Mouse (Mus musculus): Measurements from ENCODE around the gene Itga7. TPM values are rescaled to one million over a fixed set of nuclear protein-coding genes. Genes with fewer than 3 reads are reported as not detected.

Gene Itga7
- polyA plus RNA-seq, 1 experiment from 2014 or later = 12.7 TPM

DNA sequence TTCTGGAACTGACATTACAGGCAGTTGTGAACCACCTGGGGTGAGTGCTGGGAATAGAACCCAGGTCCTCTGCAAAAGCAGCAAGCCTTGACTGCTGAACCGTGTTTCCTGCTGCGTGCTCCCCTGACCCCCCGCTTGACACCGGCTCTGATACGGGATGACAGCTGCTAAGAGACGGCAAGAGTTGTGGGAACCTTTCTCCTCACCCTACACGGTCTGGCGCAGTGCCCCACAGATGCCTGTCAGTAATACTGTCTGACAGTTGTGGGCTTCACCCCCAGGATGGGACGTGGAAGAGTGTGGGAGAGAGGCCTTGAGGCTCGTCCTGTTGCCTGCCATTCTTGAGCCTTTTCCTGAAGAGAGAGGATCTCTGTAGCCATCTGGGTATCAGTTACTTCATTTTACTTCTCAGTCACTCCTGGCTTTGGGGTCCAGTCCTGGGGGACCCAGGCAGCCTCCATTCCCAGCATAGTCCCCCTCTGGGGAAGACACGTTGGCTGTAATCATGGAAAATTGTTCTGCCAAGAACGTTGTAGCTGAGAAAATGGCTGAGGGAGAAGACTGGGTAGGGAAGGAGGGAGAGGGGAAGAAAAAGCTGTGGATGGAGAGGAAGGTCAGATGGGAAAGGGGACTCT is 4.3 kb downstream of the Itga7 start:
- Histone ChIP-seq H3K36me3 (ENCODE audit: control insufficient read depth, insufficient read depth, low read length) (no peaks in the 10 kb centered on the region), H3K9ac (ENCODE audit: low read depth, low read length) (no peak overlapping the region), H3K9me3 (ENCODE audit: control insufficient read depth, low read length) (no peaks in the 10 kb centered on the region), H3K4me3 (ENCODE audit: low read length) (no peak overlapping the region), H3K4me2 (ENCODE audit: low read length) (no peak overlapping the region), H3K27me3 (replicated peaks; ENCODE audit: control insufficient read depth, insufficient read depth, low read length) (peaks cover 13% of the 10 kb centered on the region), H3K4me1 (ENCODE audit: control insufficient read depth, insufficient read depth, low read depth, low read length) (peaks cover 3% of the 10 kb centered on the region; the same call in 1 of the 2 replicates), H3K27ac (ENCODE audit: low read depth, low read length) (no peak overlapping the region)
- WGBS = 64% methylated on average over 12 of the region's 12 CpGs
- no peak for ATAC-seq

GRCm38 (mm10) chr10:128938457-128938856 is 4.8 kb downstream of the Itga7 start:
- Histone ChIP-seq H3K27ac (ENCODE audit: low read depth, low read length) (no peak overlapping the region), H3K9me3 (ENCODE audit: control insufficient read depth, low read length) (no peaks in the 10 kb centered on the region), H3K36me3 (ENCODE audit: control insufficient read depth, insufficient read depth, low read length) (no peaks in the 10 kb centered on the region), H3K27me3 (replicated peaks; ENCODE audit: control insufficient read depth, insufficient read depth, low read length) (peaks cover 13% of the 10 kb centered on the region), H3K4me2 (ENCODE audit: low read length) (no peak overlapping the region), H3K4me1 (ENCODE audit: control insufficient read depth, insufficient read depth, low read depth, low read length) (peaks cover under 1% of the 10 kb centered on the region; the same call in 1 of the 2 replicates), H3K9ac (ENCODE audit: low read depth, low read length) (no peak overlapping the region), H3K4me3 (ENCODE audit: low read length) (no peak overlapping the region)
- 59% methylated on average over 8 of the region's 9 CpGs for WGBS
- ATAC-seq = peak; percentile 65

- Histone ChIP-seq H3K4me2 (ENCODE audit: low read length) (no peak overlapping the region), H3K4me1 (ENCODE audit: control insufficient read depth, insufficient read depth, low read depth, low read length) (no peaks in the 10 kb centered on the region), H3K9ac (ENCODE audit: low read depth, low read length) (no peak overlapping the region), H3K36me3 (ENCODE audit: control insufficient read depth, insufficient read depth, low read length) (no peaks in the 10 kb centered on the region), H3K27me3 (replicated peaks; ENCODE audit: control insufficient read depth, insufficient read depth, low read length) (peaks cover 13% of the 10 kb centered on the region; the same call in 1 of the 2 replicates), H3K4me3 (ENCODE audit: low read length) (no peak overlapping the region), H3K27ac (ENCODE audit: low read depth, low read length) (peak overlapping the region; percentile 27; the same call in 1 of the 2 replicates), H3K9me3 (ENCODE audit: control insufficient read depth, low read length) (no peaks in the 10 kb centered on the region)
- peak; percentile 29 for ATAC-seq
- 63% methylated on average over 5 of the region's 5 CpGs for WGBS
Observed at GRCm38 (mm10) chr10:128938974-128939373, 5.4 kb downstream of the Itga7 start.

DNA sequence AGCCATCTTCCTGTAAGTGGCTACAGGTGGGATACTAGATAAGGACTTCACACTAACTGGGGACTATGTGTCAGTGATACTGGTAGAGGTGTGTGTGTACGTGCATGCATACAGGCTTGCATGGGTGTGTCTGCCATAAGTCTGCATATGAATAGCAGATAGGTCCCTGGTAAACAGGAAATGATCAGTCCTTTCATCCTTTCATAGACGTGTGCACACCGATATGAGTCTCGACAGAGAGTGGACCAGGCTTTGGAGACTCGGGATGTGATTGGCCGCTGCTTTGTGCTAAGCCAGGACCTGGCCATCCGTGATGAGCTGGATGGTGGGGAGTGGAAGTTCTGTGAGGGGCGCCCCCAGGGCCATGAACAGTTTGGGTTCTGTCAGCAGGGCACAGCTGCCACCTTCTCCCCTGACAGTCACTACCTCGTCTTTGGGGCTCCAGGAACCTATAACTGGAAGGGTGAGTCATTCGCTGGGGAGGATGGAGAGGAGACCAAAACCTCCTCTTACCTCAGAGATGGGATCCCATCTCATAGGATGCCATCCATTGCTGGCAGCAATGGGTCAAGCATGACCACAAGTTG is 7.0 kb downstream of the Itga7 start:
- H3K27ac ChIP-seq (ENCODE audit: low read depth, low read length) = no peak overlapping the region
- H3K9me3 ChIP-seq (ENCODE audit: control insufficient read depth, low read length) = no peaks in the 10 kb centered on the region
- no peaks in the 10 kb centered on the region for H3K4me1 ChIP-seq (ENCODE audit: control insufficient read depth, insufficient read depth, low read depth, low read length)
- 84% methylated on average over 10 of the region's 10 CpGs for WGBS
- no peak overlapping the region for H3K4me2 ChIP-seq (ENCODE audit: low read length)
- H3K4me3 ChIP-seq (ENCODE audit: low read length) = no peak overlapping the region
- ATAC-seq = no peak
- no peak overlapping the region for H3K9ac ChIP-seq (ENCODE audit: low read depth, low read length)
- H3K36me3 ChIP-seq (ENCODE audit: control insufficient read depth, insufficient read depth, low read length) = no peaks in the 10 kb centered on the region
- peaks cover 4% of the 10 kb centered on the region; the same call in 1 of the 2 replicates for H3K27me3 ChIP-seq (replicated peaks; ENCODE audit: control insufficient read depth, insufficient read depth, low read length)

GRCm38 (mm10) chr10:128945675-128946074 is 12.1 kb downstream of the Itga7 start:
- H3K4me2 ChIP-seq (ENCODE audit: low read length) = no peak overlapping the region
- H3K9ac ChIP-seq (ENCODE audit: low read depth, low read length) = no peak overlapping the region
- no peak overlapping the region for H3K4me3 ChIP-seq (ENCODE audit: low read length)
- H3K36me3 ChIP-seq (ENCODE audit: control insufficient read depth, insufficient read depth, low read length) = no peaks in the 10 kb centered on the region
- H3K27me3 ChIP-seq (replicated peaks; ENCODE audit: control insufficient read depth, insufficient read depth, low read length) = no peaks in the 10 kb centered on the region
- no peaks in the 10 kb centered on the region for H3K9me3 ChIP-seq (ENCODE audit: control insufficient read depth, low read length)
- no peak overlapping the region for H3K27ac ChIP-seq (ENCODE audit: low read depth, low read length)
- 21% methylated on average over 3 of the region's 3 CpGs for WGBS
- no peaks in the 10 kb centered on the region for H3K4me1 ChIP-seq (ENCODE audit: control insufficient read depth, insufficient read depth, low read depth, low read length)
- peak; percentile 56; the same call in 1 of the 2 replicates for ATAC-seq

GRCm38 (mm10) chr10:128947496-128947895 is 13.9 kb downstream of the Itga7 start:
- no peak for ATAC-seq
- WGBS = 87% methylated on average over 4 of the region's 4 CpGs
- Histone ChIP-seq H3K4me3 (ENCODE audit: low read length) (no peak overlapping the region), H3K36me3 (ENCODE audit: control insufficient read depth, insufficient read depth, low read length) (no peaks in the 10 kb centered on the region), H3K4me1 (ENCODE audit: control insufficient read depth, insufficient read depth, low read depth, low read length) (no peaks in the 10 kb centered on the region), H3K4me2 (ENCODE audit: low read length) (no peak overlapping the region), H3K27me3 (replicated peaks; ENCODE audit: control insufficient read depth, insufficient read depth, low read length) (no peaks in the 10 kb centered on the region), H3K27ac (ENCODE audit: low read depth, low read length) (no peak overlapping the region), H3K9me3 (ENCODE audit: control insufficient read depth, low read length) (no peaks in the 10 kb centered on the region), H3K9ac (ENCODE audit: low read depth, low read length) (no peak overlapping the region)

GRCm38 (mm10) chr10:128950208-128950887 is 16.7 kb downstream of the Itga7 start:
- Histone ChIP-seq H3K36me3 (ENCODE audit: control insufficient read depth, insufficient read depth, low read length) (no peaks in the 10 kb centered on the region), H3K27ac (ENCODE audit: low read depth, low read length) (no peak overlapping the region), H3K9ac (ENCODE audit: low read depth, low read length) (no peak overlapping the region), H3K4me2 (ENCODE audit: low read length) (no peak overlapping the region), H3K27me3 (replicated peaks; ENCODE audit: control insufficient read depth, insufficient read depth, low read length) (no peaks in the 10 kb centered on the region), H3K4me3 (ENCODE audit: low read length) (no peak overlapping the region), H3K9me3 (ENCODE audit: control insufficient read depth, low read length) (no peaks in the 10 kb centered on the region), H3K4me1 (ENCODE audit: control insufficient read depth, insufficient read depth, low read depth, low read length) (no peaks in the 10 kb centered on the region)
- WGBS = 70% methylated on average over 16 of the region's 16 CpGs
- no peak for ATAC-seq

- Histone ChIP-seq H3K4me1 (ENCODE audit: control insufficient read depth, insufficient read depth, low read depth, low read length) (no peaks in the 10 kb centered on the region), H3K27me3 (replicated peaks; ENCODE audit: control insufficient read depth, insufficient read depth, low read length) (no peaks in the 10 kb centered on the region), H3K4me2 (ENCODE audit: low read length) (no peak overlapping the region), H3K36me3 (ENCODE audit: control insufficient read depth, insufficient read depth, low read length) (no peaks in the 10 kb centered on the region), H3K4me3 (ENCODE audit: low read length) (no peak overlapping the region), H3K27ac (ENCODE audit: low read depth, low read length) (no peak overlapping the region), H3K9ac (ENCODE audit: low read depth, low read length) (no peak overlapping the region), H3K9me3 (ENCODE audit: control insufficient read depth, low read length) (no peaks in the 10 kb centered on the region)
- WGBS = 73% methylated on average over 10 of the region's 10 CpGs
- no peak for ATAC-seq
Observed at GRCm38 (mm10) chr10:128958340-128958739, 24.7 kb downstream of the Itga7 start.

DNA sequence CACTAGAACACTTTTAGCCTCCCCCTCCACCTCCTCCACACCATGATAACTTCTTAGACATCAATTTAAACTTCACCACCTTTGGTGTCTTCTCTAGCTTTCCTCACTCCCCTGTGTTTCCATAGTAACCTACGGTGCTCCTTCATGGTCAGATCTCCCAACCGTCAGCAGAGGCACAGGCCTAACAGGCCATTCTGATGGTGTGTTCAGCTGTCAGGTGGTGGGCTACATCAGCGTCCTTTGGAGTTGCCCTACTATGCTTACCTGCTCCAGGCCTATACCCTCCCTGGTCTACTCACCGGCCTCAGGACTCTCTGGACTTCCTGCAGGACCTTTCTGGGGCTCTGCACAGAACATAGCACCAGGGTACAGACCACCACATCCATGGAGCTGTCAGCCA is 26.5 kb downstream of the Itga7 start:
- WGBS = 82% methylated on average over 4 of the region's 4 CpGs
- no peak for ATAC-seq
- H3K9me3 ChIP-seq (ENCODE audit: control insufficient read depth, low read length) = no peaks in the 10 kb centered on the region

More for the DNA sequence above, 26.5 kb downstream of the Itga7 start:
- H3K36me3 ChIP-seq (ENCODE audit: control insufficient read depth, insufficient read depth, low read length) = no peaks in the 10 kb centered on the region
- no peaks in the 10 kb centered on the region for H3K4me1 ChIP-seq (ENCODE audit: control insufficient read depth, insufficient read depth, low read depth, low read length)
- no peaks in the 10 kb centered on the region for H3K27me3 ChIP-seq (replicated peaks; ENCODE audit: control insufficient read depth, insufficient read depth, low read length)
- H3K27ac ChIP-seq (ENCODE audit: low read depth, low read length) = no peak overlapping the region
- no peak overlapping the region for H3K9ac ChIP-seq (ENCODE audit: low read depth, low read length)
- no peak overlapping the region for H3K4me2 ChIP-seq (ENCODE audit: low read length)
- H3K4me3 ChIP-seq (ENCODE audit: low read length) = no peak overlapping the region

Data from hindbrain, embryonic 16.5 days (tissue).